In genomic region chr5:108431196-108431595, GRCm38 (mm10) we compare ENCODE assay signal across 24 mouse cellular contexts. TPM values are rescaled to one million over a fixed set of nuclear protein-coding genes. Genes with fewer than 3 reads are reported as not detected.
"Had no signal": no experiment of that assay in that cellular context is flagged by ENCODE, and none has a peak within 500 bp of the region (broad histone marks: within the 10 kb centered on the region; RNA-seq: fewer than 3 reads in every experiment).

No protein-coding gene starts in this region.

- H3K27ac ChIP-seq: liver, embryonic 12.5 days; liver, embryonic 15.5 days; lung, embryonic 15.5 days; midbrain, embryonic 10.5 days; midbrain, embryonic 12.5 days; neural tube, embryonic 13.5 days; neural tube, embryonic 15.5 days had no signal

- H3K27me3 ChIP-seq: lung, embryonic 15.5 days had no signal

- ATAC-seq: liver, embryonic 12.5 days; liver, postnatal 0 days; lung, postnatal 0 days; midbrain, embryonic 16.5 days had no signal

- H3K9me3 ChIP-seq: liver, embryonic 12.5 days; liver, embryonic 15.5 days; lung, embryonic 15.5 days; midbrain, embryonic 10.5 days; midbrain, embryonic 12.5 days; neural tube, embryonic 13.5 days; neural tube, embryonic 15.5 days had no signal

- DNase-seq: liver, postnatal 0 days; lung, adult 2 months; lung, postnatal 4 days; midbrain, embryonic 14.5 days; right cerebral cortex, adult 18-20 months; right cerebral cortex, postnatal 25 days; right cerebral cortex, postnatal 4 days; spleen, adult 18-20 months; thymus, adult 18-20 months; thymus, postnatal 25 days had no signal

- H3K4me2 ChIP-seq: liver, embryonic 12.5 days; liver, embryonic 15.5 days; lung, embryonic 15.5 days; midbrain, embryonic 12.5 days; neural tube, embryonic 13.5 days; neural tube, embryonic 15.5 days had no signal

- H3K4me3 ChIP-seq: liver, embryonic 12.5 days; liver, embryonic 15.5 days; lung, embryonic 15.5 days; midbrain, embryonic 10.5 days; midbrain, embryonic 12.5 days; myocyte; neural tube, embryonic 13.5 days; neural tube, embryonic 15.5 days had no signal

- H3K9ac ChIP-seq: liver, embryonic 12.5 days; liver, embryonic 15.5 days; liver, postnatal 0 days; lung, embryonic 15.5 days; midbrain, embryonic 12.5 days; neural tube, embryonic 13.5 days; neural tube, embryonic 15.5 days had no signal

RNA-seq across cellular contexts. Expression of gene Mfsd7a, which starts 17.5 kb away (rescaled TPM):
- total RNA-seq: megakaryocyte-erythroid progenitor cell, adult 5-6 weeks had no signal
- polyA plus RNA-seq: midbrain, embryonic 14.5 days; neural tube, embryonic 11.5 days had no signal

RNA-seq across cellular contexts. Expression of gene Pde6b, which starts 43.0 kb away (rescaled TPM):
- total RNA-seq: megakaryocyte, adult 5-6 weeks; megakaryocyte-erythroid progenitor cell, adult 5-6 weeks had no signal
- polyA plus RNA-seq: liver, embryonic 15.5 days; lung, adult 2 months; lung, postnatal 0 days; small intestine, adult 2 months had no signal
